Mouse (Mus musculus) liver, adult 2 months (tissue): ENCODE measurements around the gene Pxdn. TPM values are rescaled to one million over a fixed set of nuclear protein-coding genes. Genes with fewer than 3 reads are reported as not detected.
A peak's percentile ranks its signal among the peaks of the same experiment; 100 is the strongest.

ENCODE experiments used
- DNase-seq: peaks from one replicate; pipeline ENCODE4 v3.0.0-alpha.2; 2011; ENCODE audit warnings: low read depth, low spot score; ENCODE audit errors: extremely low read depth
- H3K27ac ChIP-seq: fragments of 200-500 bp; replicated peaks from 2 replicates; pipeline ENCODE4 v1.5.1; 2012; ENCODE audit warnings: low read depth, mild to moderate bottlenecking, control low read depth, inconsistent platforms, low read length; ENCODE audit not compliant: insufficient read depth
- H3K27me3 ChIP-seq: fragments of 200-500 bp; 2 replicates; pipeline ENCODE4 v1.6.1; 2012; ENCODE audit warnings: mild to moderate bottlenecking, moderate library complexity, low read length, inconsistent platforms; ENCODE audit not compliant: control insufficient read depth, insufficient read depth
- H3K36me3 ChIP-seq: fragments of 200-500 bp; 2 replicates; pipeline ENCODE4 v1.6.1; 2012; ENCODE audit warnings: low read length, inconsistent platforms; ENCODE audit not compliant: control insufficient read depth, insufficient read depth
- H3K4me1 ChIP-seq: fragments of 200-500 bp; 2 replicates; pipeline ENCODE4 v1.6.1; 2011; ENCODE audit warnings: low read length; ENCODE audit not compliant: control insufficient read depth, insufficient read depth
- H3K4me3 ChIP-seq: fragments of 200-500 bp; 2 replicates; pipeline ENCODE4 v1.5.1; 2011; ENCODE audit warnings: low read depth, mild to moderate bottlenecking, control low read depth, low read length, moderate library complexity; ENCODE audit not compliant: insufficient read depth
- H3K79me2 ChIP-seq: fragments of 200-500 bp; 2 replicates; pipeline ENCODE4 v1.6.1; 2012; ENCODE audit warnings: inconsistent platforms, mild to moderate bottlenecking, low read length, moderate library complexity; ENCODE audit not compliant: control insufficient read depth, insufficient read depth
- H3K9ac ChIP-seq: fragments of 200-500 bp; 2 replicates; pipeline ENCODE4 v1.6.1; 2012; ENCODE audit warnings: low read depth, mild to moderate bottlenecking, control low read depth, inconsistent platforms, low read length
- CTCF ChIP-seq: fragments of 200-500 bp; IDR thresholded peaks from 2 replicates; pipeline ENCODE4 v1.5.1; 2011; ENCODE audit warnings: low read depth, low read length, control low read depth
- POLR2A ChIP-seq: fragments of 200-500 bp; IDR thresholded peaks from 2 replicates; pipeline ENCODE4 v1.6.1; 2011; ENCODE audit warnings: low read length, control low read depth; ENCODE audit not compliant: insufficient read depth; ENCODE audit errors: extremely low read depth
- WGBS: fragments of 180-500 bp; shearing (Covaris S2); methylation state at CpG from one replicate; pipeline ENCODE4 v1.1.7; 2018; 5-methylcytosine and 5-hydroxymethylcytosine counted together
- polyA plus RNA-seq: library from polyadenylated mRNA; depleted of rRNA; stranded (reverse); fragments of >200 nt; gene quantifications from 2 replicates; pipeline ENCODE4 v1.2.3, GENCODE M21; 2012
- total RNA-seq: library from RNA; depleted of rRNA; stranded (reverse); fragments of >200 nt; gene quantifications from 2 replicates; pipeline ENCODE4 v1.2.3, GENCODE M21; 2014

The Pxdn gene
- total and polyA plus RNA-seq, 2 experiments = 7.8 to 9.1 TPM

DNA sequence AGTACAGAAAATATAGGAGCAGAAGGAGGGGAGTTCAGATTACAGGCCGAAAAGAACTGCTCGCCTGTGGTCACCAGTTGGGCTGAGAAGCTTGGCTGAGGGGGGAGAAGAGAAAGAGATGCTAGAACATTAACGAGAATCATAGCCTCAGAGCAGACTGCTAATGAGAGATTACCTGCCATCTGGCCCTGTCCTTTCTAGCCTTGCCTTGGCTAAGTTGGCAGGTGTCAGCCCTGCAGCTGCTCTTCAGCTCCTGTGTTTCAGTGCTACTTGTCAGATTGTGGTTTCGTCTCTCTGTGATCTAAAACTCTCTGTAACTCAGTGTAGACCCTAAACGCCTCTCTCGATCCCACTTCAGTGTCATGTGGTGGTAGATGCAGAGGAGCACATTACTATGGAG, 20.6 kb upstream of the Pxdn start:
- Histone ChIP-seq H3K27me3 (no peaks in the 10 kb centered on the region; the same call in 1 of the 2 replicates), H3K4me1 (no peaks in the 10 kb centered on the region), H3K4me3 (no peak overlapping the region), H3K27ac (no peak overlapping the region), H3K36me3 (no peaks in the 10 kb centered on the region), H3K79me2 (no peaks in the 10 kb centered on the region), H3K9ac (no peak overlapping the region)
- DNase-seq = no peak
- 94% methylated on average over 6 of the region's 6 CpGs for WGBS
- TF ChIP-seq CTCF (no peak), POLR2A (no peak)

DNA sequence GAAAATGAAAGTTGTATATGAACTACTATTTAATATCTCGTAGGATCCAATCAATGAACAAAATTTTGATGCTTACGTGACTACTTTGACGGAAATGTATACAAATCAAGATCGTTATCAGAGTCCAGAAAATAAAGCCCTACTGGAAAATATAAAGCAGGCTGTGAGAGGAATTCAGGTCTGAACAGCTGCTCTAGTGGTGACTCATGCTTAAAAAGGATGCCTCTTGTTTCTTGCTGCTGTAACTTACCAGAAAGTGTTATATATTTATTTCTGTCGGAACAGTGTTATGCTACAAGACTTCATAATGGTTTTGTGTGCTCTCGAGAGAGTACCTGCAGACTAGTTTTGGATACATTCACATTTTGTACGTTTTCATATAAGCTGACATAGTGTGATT, 17.1 kb upstream of the Pxdn start:
- Histone ChIP-seq H3K4me3 (no peak overlapping the region), H3K36me3 (no peaks in the 10 kb centered on the region), H3K4me1 (no peaks in the 10 kb centered on the region), H3K9ac (no peak overlapping the region), H3K79me2 (no peaks in the 10 kb centered on the region), H3K27me3 (no peaks in the 10 kb centered on the region), H3K27ac (no peak overlapping the region)
- no peak for TF ChIP-seq CTCF
- no peak for TF ChIP-seq POLR2A
- WGBS = 79% methylated on average over 7 of the region's 7 CpGs
- no peak for DNase-seq

DNA sequence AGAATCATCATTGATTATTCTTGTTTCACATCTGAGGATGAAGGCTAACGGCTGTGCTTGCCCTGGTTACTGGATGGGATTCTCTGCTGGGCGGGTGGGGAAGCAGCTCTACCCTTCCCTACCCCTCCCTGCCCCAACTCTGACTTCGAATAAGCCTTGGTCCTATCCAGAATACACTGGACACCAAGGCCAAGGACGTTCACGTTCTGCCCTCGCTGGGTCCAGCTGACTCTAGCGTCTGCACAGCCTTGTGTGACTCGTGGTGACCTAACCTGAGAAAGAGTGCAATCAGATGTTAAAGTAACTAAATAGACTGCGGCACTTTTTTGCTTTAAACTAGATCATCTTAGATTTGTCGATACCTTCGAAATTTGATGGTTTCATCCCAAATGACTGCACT, 15.9 kb upstream of the Pxdn start:
- Histone ChIP-seq H3K27ac (no peak overlapping the region), H3K36me3 (no peaks in the 10 kb centered on the region), H3K4me1 (no peaks in the 10 kb centered on the region), H3K27me3 (no peaks in the 10 kb centered on the region), H3K4me3 (no peak overlapping the region), H3K9ac (no peak overlapping the region), H3K79me2 (no peaks in the 10 kb centered on the region)
- TF ChIP-seq CTCF (no peak), POLR2A (no peak)
- WGBS = 61% methylated on average over 11 of the region's 11 CpGs
- DNase-seq = no peak

DNA sequence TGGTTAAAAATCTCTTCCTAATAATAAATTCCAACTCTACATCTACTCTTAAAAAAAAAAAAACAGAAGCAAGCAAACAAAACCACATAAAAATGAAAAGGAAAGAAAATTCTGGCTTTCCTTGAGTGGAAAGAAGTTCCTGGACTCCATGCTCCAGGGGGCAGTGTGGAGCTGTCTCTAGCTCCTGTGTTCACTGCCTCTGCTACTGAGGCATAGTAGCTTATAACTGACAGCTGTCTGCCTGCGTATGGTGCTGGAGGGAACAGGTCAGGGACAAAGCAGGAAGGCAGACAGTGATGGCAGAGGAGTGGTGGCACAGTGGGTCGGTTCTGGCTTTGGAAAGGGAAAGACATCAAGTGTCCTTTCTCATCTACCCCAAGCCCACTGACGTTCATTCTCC, 10.5 kb upstream of the Pxdn start:
- Histone ChIP-seq H3K27me3 (no peaks in the 10 kb centered on the region), H3K4me1 (no peaks in the 10 kb centered on the region), H3K79me2 (no peaks in the 10 kb centered on the region), H3K27ac (no peak overlapping the region), H3K9ac (no peak overlapping the region), H3K36me3 (no peaks in the 10 kb centered on the region), H3K4me3 (no peak overlapping the region)
- 41% methylated on average over 3 of the region's 3 CpGs for WGBS
- no peak for DNase-seq
- TF ChIP-seq POLR2A (no peak), CTCF (peak; percentile 56)

DNA sequence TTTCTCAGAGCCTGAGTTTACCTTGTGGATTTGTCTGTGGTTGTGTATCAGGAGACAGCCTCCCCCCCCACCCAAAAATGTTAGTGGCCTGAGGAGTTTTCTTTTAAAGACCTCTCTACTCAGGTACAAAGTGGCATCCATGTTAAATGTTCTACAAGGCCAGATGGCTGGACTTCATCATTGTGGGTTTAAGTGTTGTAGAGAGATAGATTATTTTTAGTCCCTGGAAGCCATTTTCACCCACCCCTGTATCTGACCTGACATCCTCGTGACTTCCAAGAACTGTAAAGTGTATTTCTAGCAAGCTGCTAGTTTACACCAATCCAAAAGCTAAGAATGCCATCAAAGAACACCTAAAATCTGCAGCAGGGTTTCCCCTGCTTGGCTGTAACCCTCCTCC, 6.8 kb upstream of the Pxdn start:
- H3K36me3 ChIP-seq = no peaks in the 10 kb centered on the region
- TF ChIP-seq CTCF (no peak), POLR2A (no peak)

DNA sequence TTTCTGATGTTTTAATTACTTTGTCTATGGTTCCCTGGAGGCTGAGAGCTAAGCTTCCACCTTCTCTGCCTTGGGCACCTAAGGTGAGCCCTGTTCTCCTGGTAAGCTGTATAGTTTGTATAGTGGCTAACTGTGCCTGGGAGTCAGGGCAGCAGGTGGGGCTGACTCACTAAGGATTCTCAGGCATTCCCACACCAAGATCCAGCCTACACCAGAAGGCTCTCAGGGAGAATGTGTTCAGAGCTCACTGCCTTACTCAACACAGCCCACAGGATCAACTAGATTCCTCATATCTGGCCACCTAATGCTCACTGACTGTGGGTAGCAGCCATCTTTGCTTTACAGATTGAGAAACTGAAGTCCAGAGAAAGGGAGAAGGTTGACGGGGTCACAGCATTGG, 4.5 kb upstream of the Pxdn start:
- 100% methylated on average over 1 of the region's 1 CpGs for WGBS
- TF ChIP-seq CTCF (no peak), POLR2A (no peak)
- H3K27ac ChIP-seq = no peak overlapping the region

More for the DNA sequence above, 6.8 kb upstream of the Pxdn start:
- Histone ChIP-seq H3K79me2 (no peaks in the 10 kb centered on the region), H3K4me3 (no peak overlapping the region), H3K27ac (no peak overlapping the region), H3K27me3 (no peaks in the 10 kb centered on the region), H3K9ac (no peak overlapping the region), H3K4me1 (no peaks in the 10 kb centered on the region)
- DNase-seq = no peak
- 54% methylated on average over 1 of the region's 1 CpGs for WGBS

More for the DNA sequence above, 4.5 kb upstream of the Pxdn start:
- no peaks in the 10 kb centered on the region for H3K4me1 ChIP-seq
- DNase-seq = no peak
- no peak overlapping the region for H3K4me3 ChIP-seq
- 0 out of 2 replicates have a peak, but pooled peaks cover 2% of the 10 kb centered on the region for H3K27me3 ChIP-seq
- H3K9ac ChIP-seq = no peak overlapping the region
- no peaks in the 10 kb centered on the region for H3K79me2 ChIP-seq
- H3K36me3 ChIP-seq = no peaks in the 10 kb centered on the region
